Mouse (Mus musculus) lung, postnatal 25 days (tissue): ENCODE measurements at regions not wholly inside any gene's neighbourhood (a gene's known extent, or its start where the extent isn't known, plus 50 kb on each side); places are given as distances from the start of the nearest gene placed in this dataset.

Source experiments
- DNase-seq: peaks from one replicate; pipeline ENCODE4 v3.0.0; 2022; ENCODE audit warnings: low spot score

DNA sequence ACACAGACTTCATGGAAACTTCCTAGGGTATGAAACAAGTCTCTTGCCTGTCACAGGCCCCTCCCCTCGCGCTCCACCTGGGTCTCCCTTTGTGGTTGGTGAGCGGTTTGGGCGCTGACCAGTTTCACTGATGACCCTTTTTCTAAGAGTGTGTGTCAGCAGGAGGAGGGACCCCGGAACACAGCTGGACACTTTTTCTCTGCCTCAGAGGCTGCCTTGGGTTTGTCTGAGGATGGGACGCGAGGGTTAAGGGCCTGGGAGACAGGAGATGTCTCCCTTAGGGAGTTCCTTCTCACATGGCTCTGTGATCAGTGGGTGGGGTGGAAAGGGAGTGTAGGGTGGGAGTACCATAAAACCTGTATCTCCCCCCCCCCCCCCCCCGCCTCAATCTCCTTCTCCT lies 115.8 kb upstream of the Haao start:
- no peak for DNase-seq

DNA sequence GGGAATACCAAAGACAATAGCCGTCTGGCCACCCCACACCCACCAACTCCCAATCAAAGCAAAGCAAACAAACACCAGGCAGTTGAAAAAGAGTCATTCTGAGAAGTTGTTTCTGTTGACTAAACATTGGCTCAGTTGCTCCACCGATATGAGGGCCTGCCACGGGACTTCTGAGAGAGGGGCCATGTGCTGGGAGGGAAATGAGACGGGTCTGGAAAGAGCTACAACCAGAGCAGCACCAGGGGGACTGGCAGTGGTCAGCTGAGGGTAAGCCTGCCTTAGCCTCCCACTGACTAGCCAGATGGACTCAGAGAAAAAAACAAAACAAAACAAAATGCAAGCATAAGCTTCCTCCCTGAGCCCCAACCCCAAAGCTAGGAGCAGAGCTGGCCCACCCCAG lies 115.1 kb upstream of the Haao start:
- no peak for DNase-seq

DNA sequence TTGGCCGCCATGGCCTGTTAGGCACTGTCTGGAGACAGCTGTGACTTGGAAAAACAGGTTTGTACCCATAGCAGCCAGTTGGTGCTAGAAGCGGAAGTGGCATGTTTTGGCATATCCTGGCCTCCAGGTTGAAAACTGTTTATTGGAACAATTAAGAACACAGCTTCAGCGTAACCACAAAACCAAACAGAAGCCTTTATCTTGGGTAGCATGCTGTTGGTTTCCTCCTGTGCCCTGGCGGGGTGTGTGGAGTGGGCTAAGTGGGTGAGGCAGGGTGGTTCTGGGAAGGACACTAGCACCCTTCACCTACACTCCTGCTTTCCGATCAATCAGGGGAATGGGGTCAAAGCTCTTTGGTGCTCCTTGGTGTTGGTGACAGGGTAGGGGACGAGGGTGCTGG lies 114.4 kb upstream of the Haao start:
- DNase-seq = no peak

DNA sequence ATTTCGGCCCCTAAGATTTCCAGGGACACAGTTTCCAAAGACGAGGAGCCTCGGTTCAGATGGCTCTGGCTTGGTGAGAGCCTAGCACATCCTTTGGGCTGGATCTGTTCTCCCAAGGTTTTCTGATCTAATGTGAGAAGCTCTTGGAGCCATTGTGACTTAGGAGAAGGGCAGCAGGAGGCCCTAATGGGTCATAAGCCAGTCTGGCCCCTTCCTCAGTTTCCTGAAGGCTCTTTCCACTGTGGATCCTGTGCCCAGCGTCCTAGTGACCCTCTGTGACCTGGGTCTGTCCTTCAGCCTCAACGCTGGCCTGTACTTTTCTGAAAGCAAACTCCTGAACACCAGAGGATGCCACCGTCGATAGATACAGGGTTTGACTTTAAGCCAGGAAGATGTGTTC lies 113.1 kb upstream of the Haao start:
- no peak for DNase-seq

DNA sequence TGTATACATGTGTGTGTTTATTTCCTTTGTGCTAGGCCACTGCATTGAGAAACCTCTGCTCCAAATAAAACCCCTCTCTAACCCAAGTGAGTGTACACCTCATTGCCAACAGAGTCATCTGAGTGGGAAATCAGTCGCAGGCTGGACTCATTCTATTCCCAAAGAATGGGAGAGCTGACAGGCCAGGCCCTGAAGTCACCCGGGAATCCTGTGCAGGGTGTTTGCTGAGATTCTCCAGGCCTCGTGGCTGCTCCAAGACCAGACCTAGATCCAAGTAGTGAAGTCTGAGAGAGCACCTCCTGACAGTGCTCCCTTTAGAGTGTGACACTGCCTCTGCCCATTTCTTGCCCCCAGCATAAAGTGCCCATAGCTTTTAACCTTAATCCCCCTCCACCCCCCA lies 112.4 kb upstream of the Haao start:
- peak; percentile 52 for DNase-seq

DNA sequence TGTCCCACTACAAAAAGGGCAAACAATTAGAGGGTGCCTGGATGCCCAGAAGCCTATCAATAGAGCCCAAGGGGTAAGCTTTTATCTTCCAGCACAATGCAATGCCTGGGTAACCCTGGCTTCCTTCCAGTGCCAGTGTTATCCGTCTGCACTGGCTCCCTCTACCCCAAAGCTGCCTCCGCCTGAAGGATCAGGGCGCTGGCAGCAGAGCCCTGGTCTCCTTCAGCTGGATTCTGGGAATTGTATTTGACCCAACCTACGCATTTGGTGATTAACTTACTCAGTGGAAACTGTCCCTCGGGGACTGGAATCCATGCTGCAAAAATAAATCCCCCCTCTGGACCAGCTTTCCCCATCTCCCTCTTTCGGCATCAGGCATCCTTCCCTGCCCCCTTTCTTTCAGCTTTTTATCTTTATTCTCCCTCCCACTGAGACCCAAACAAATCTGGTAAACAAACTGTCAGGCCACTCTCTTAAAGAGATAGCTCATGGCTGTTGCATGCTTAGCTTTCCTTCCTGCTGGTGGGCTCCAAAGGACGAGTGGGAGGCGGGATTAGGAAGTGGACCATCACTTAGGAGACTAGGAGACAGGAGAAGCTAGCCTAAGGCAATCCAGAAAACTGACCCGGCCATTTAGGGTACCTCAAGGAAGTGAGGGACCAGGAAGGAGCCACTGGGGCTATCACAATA lies 111.5 kb upstream of the Haao start:
- DNase-seq = no peak

DNA sequence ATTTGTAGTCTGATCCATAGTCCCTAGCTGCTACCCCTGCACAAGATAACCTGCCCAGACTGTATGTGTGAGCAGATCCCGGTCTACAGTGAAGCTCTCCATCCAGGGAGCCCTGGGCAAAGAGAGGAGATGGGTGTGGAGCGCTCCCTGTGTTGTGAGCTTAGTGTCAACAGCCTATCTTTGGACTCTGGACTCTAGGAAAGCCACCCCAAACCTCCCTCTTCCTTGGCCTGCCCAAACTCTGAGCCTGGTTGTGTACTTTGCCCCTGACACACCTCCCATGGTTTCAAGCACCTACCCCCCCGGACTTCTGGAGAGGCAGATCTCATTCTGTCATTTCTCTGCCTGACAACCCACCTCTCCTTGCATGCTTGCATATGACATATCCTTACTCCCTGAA lies 110.9 kb upstream of the Haao start:
- DNase-seq = no peak

DNA sequence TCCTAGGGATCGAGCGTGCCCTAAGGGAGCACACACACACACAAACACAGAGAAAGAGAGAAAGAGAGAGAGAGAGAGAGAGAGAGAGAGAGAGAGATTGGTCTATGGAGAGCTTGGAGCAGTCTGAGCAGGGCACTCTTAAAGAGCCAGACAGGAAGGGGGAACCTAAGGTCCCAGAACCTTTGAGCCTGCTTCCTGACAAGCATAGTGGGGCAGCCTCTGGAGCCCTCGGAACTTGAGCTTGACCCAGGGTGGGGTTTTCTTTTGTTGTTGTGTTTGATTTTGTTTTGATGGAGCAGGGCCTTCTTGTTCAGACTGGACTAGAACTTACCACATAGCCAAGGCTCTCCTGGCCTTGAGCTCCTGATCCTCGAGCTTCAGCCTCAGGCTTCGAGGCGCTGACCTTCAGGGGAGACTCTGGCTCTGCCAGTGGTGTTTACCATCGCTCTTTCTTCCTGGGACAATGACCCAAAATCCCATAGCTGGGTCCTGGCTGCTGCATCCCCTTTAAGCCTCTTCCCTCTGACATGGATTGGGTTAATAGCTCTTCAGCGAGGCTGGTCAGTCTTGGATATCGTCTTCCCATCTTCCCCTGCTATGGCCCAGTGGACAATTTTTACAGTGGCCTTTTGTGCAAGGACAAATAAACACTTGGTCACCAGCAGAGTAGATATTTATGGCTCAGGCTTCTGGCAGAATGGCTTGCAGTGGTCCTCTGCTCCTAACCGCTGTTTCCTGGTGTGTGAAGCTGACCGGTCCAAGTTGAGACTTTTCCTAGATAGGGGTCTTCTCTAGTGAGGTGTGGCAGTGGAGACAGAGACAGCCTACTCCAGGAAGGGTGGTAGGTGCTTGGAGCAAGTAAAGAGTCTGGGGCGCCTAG lies 110.1 kb upstream of the Haao start:
- no peak for DNase-seq

DNA sequence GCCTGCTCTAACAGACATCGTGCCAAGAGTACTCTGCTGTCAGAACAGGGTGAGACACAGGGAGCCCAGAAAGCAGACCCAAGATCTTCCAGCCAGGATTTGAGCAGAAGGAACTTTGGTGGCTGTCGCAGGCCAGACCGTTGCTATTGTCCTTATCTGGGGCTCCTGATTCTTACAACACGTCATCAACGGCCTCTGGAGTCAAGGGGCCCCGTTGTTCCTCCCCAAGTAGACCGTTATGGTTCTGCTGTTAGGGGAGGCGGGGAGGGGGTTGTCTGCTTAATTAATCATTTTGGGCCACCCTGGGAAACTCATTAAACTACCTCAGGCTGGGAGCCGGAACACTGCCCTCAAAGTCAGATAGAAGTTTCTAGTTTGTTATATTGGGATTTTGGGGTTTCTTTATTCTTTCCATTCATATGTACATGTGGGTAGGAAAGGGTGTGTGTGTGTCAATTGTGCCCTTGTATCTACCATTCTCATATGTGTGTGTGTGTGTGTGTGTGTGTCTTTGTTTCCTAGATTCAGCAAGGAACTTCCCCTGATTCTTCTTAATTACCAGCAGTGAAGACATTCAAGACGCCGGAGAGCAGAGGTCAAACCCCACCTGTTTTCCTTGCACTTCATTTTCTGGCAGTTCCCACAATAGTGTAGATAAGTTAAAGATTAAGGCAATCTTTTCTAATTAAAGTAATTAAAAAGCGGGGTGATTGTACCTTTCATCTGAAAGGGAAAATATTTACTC lies 109.2 kb upstream of the Haao start:
- no peak for DNase-seq

DNA sequence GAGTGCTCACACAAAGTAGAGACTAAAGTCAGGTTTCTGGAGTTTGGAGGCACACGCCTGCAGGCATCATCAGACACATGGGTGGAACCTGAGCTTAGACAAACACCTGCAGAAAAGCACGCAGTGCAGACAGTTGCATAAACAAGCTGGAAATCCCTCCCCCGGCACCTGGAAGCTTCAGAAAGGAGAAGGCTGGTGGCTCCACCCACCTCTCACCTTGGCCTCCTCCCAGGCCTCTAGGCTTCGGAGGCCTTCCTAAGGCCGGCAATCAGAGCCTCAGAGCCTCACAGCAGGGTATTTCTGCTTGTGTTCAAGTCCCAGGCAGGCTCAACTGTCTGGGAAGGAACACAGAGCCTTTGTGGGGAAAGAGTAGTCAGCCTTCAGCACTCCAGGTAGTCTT lies 108.2 kb upstream of the Haao start:
- DNase-seq = peak; percentile 73

DNA sequence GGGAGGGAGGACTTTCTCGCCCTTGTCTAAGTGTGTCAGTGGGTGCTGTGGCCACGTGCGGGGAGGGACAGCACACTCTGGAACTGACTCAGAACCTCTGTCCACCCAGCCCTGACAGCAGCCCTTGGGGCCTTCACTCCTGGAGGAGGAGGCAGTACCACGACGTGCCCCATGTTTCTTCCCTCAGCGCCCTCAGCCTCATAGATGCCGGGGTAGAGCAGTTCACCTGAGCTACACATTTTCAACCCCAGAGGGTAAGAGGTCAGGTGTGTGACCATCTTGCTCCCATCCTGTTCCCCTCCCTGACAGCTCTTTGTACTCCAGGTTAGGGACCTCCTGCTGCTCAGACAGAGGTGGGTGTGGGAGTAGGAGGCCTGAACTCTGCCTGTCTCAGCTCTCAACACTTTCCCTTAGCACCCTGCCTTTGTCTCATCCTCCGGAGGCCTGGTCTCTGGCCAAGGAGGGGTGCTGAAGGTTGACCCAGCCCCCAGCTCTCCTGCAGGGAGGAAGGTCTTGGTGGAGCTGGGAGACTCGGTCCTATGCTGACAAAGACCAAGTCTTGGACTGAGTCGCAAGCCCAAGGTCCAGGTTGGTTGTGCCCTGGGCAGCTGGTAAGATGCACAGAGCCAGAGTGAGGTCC lies 107.4 kb upstream of the Haao start:
- no peak for DNase-seq

DNA sequence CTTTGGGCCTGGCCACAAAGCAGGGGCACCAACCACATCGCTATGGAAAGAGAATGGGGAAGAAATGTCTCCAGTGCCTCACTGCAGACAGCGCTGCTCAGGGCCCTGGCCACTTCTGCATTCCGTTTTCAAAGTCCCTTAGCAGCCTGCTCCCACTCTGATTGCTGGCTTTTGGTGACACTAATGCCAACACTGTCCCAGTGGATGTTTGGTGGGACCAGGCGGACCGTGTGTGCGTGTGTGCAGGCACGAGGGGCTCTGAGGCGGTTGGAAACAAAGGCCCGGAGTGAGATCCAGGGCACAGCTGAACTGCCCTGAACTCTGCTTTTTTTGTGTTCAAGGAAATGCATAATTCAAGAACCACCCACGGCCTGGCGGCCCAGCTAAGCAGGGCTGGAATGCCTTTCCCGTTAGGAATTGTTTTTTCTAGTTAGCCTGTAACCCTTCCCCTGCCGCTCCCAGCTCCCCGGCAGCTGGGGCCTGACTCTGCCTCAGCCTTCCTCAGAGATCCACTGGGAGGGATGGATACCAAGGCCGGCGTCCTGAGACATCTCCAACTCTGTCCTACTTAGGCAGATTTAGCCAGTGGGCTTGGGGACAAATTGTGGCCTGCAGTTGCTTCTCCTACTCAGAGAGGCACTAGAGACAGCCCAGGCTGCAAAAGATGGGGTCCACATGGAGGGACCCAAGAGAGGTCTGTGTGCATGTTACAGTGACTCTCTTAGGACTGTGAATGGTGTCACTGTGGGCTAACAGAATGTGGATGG lies 106.7 kb upstream of the Haao start:
- DNase-seq = peak; percentile 42

DNA sequence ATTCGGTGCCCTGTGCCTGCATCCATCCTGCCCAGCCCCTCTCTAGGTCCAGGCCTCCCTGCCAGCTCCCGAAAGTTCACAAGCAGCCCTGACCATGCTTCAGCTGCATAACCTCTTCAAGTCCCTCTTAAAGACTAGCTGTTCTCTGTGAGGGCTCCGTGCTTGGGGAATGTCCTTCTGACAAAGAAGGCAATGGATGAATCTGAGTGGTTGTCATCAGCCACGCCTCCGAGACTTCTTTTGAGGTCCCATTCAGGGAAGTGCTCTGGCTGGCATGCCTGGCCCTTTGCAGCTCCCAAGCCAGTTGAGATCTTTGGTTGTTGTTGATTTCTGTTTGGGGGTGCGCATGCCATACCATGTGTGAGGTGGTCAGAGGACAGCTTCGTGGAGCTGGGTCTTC lies 105.9 kb upstream of the Haao start:
- DNase-seq = no peak

DNA sequence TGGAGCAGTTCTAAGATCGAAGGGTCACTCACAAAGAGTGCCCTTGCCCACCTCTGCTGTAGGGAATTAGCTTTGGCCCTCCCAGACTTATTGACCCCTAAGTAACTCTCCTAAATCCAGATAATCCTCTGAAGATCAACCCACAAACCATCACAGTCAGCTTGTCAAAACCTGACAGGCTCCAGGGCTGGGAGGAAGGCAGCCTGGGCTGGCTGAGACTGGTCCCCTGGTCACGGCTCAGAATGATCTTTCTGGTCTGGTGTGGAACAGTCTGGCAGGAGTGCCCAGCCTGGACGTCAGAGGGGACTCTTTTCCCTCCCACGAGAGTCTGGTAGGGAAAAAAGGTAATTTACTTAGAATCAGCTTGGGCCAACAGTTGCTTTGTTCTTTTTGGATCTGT lies 99.0 kb upstream of the Haao start:
- DNase-seq = no peak

DNA sequence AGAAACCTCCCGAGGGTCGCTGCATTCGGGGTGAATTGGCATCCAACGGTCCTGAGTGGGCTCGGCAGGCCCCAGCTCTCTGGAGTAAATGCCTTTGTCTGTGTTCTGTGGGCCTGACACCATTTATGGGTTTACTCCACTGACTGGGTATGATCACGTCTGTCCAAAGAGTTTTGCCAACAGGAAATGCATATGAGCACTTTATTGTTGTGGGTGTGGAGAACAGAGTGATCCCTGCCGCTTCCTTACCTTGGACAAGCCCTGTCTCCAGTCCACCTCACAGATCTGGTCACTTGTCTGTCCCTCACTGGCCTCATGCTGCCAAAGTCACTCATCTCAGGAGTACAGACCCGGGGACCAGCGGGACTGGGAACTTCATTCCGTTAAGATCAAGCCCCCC lies 91.6 kb upstream of the Haao start:
- DNase-seq = no peak

DNA sequence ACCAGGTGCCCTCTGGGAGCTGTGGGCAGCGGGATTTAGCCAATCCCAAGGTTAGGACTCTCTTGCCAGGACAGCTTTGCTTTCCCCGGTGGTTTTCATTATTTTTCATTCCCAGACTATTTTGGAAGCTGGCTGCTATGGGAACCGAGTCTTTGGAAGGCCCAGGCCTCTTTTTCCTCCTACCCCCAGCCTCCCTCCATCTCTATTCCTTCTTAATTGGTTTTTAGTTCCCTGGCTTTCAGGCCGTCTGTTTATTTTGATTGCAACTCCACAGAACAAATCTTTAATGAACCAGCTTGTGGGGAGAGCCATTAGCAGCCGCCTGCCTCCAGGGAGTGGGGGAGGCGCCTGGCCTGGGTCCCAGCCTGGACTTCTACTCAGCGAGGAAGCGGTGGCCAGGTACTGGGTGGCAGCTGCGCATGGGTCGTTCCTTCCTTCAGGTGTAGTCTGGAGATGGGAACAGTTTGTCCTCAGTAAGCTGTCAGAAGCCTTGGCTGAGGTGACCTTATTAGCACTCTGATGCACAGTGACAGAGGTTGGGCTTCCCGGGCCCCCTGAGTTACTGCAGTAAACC lies 91.0 kb upstream of the Haao start:
- DNase-seq = no peak

DNA sequence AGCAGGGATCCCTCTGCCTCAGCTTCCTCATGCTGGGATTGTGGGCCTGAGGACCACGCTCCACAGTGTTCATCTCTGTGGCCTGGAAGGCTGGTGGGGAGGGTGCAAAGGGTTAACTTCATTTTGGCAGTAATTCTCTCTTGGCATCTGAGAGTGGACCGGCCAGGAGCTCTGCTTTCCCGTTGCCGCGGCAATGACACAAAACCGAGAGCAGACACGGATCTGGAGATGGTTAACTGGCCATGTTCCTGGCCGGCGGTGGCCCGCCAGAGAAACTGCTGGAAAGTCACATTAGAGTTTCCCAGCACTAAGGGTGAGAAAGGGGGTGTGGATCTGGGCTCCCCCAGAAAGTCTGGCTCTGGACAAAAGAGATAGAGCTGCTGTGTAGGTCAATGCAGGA lies 89.8 kb upstream of the Haao start:
- DNase-seq = no peak

DNA sequence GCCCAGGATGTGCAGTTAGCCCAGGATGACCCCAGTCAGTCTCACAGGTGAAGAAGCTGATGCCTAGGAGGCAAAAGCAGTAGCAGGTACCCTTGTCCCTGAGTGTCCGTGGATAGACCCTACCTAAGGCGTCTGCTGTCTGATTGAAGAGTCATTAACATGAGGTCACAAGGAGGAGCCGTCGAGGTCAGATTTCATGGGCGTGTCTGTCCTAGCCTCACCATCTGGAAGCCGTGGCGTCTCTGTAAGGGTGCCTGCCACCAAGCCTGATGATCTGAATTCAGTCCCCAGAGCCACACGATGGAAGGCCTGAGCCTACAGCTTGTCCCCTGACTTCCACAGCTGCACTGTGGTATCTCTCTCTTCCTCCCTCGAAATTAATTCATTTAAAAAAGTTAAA lies 88.9 kb upstream of the Haao start:
- no peak for DNase-seq

DNA sequence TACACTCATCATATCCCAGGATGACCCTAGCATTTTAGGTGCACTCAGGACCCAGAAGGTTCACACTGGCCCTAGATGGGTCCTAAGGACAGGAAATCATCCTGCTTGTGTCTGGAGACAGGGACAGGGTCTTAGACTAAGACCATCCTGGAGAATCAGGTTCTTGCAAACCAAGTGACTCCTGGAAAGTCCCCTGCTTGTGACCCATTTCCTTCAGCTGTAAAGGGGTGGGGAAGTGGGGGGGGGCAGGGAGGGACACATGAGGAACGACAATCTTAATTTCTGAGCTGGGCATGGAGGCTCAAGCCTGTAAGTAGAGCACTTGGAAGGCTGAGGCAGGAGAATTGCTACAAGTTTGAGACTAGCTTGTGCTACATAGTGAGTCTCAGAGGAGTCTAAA lies 88.2 kb upstream of the Haao start:
- DNase-seq = no peak

DNA sequence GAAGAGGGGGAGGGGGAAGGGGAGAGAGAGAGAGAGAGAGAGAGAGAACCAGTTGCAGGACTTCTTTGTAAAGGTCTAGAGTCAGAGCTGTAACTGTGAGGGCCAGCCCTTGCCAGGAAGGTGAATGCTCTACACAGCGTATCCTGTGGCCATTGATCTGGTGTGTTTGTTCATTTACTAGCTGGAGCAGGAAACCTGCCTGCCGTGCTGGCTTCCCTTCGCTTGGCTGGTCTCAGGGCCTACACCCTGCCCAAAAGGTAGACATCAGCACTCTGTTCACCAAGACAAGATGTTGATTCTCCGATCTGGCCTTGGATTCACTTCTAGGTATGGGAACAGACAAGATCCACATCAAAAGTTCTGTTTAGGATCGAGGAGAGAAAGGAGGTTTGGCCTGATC lies 87.5 kb upstream of the Haao start:
- no peak for DNase-seq

DNA sequence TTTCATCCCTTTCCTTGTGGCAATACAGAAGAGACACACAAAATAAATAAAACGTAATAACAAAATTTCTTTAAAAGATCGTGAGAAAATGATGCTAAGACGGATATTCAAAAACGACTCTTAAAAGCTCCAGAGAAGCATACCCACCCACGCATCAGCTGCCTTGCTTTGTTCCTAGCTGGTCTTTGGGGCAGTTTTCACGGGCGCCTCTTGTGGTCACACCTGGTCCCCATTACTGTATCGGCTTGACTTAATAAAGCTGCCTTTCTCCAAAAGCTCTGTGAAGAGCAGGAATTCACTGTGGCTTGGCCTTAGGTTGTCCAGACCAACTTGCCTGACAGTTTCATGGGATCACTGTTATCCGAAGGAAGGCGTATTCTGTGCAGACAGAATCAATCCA lies 86.0 kb upstream of the Haao start:
- DNase-seq = no peak
